Mouse (Mus musculus) G1E (cell line): ENCODE results near the gene Hp1bp3.

ENCODE experiments used
- CTCF ChIP-seq: IDR thresholded peaks from 2 replicates; pipeline ENCODE4 v1.5.1; 2012; ENCODE audit warnings: low read depth, low read length, inconsistent platforms, mixed read lengths
- POLR2AphosphoS5 ChIP-seq: IDR thresholded peaks from 2 replicates; pipeline ENCODE4 v1.6.1; 2012; ENCODE audit warnings: low read depth, low read length, inconsistent platforms; ENCODE audit not compliant: insufficient replicate concordance

DNA sequence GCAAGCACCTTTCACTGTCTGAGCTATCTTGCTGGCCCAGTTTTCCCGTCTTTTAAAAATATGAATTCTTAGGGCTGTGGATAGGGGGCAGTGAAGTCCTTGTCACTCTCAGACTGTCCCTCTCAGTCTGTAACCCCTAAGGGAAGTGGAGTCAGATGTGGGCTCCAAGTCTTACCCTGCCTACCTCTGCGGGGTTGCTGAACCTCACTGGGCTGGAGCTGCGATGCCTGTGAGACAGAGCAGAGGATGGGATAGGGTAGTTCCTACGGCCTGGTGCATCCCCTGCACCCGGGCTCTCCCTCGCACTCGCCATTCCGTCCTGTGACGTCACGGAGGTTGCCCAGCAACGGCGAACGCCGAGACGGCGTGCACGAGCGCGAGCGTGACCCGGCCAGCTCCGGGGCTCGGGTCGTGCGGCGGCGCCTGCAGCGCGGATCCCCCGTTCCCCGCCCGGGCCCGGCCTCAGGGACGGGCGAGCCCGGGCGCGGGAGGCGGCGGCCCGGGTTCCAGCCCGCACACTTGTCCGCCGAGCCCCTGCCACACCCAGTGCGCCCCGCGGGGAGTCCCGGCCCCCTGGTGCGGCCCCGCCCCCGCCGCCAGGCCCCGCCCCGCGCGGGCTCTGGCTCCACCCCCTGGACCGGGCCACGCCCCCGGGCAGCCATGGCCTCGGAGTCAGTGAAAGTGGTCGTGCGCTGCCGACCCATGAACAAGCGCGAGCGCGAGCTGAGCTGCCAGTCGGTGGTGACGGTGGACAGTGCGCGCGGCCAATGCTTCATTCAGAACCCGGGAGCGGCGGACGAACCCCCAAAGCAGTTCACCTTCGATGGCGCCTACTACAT lies 46.0 kb downstream of the Hp1bp3 start:
- TF ChIP-seq CTCF (no peak), POLR2AphosphoS5 (no peak)
